Mouse (Mus musculus) hindbrain, embryonic 10.5 days (tissue): ENCODE results near the gene H2-M11. TPM values are rescaled to one million over a fixed set of nuclear protein-coding genes. Genes with fewer than 3 reads are reported as not detected.

Source experiments
- DNase-seq: peaks from one replicate; pipeline ENCODE4 v3.0.0-alpha.2; 2017; ENCODE audit warnings: low spot score
- H3K27ac ChIP-seq: fragments of 300-500 bp; sonication (generic); 2 replicates; pipeline ENCODE4 v1.5.1; 2016; ENCODE audit warnings: mild to moderate bottlenecking, moderate library complexity
- H3K27me3 ChIP-seq: fragments of 300-500 bp; sonication (generic); 2 replicates; pipeline ENCODE4 v1.6.1; 2016; ENCODE audit warnings: mild to moderate bottlenecking; ENCODE audit not compliant: poor library complexity, insufficient read depth, severe bottlenecking
- H3K36me3 ChIP-seq: fragments of 300-500 bp; sonication (generic); 2 replicates; pipeline ENCODE4 v1.6.1; 2016; ENCODE audit warnings: mild to moderate bottlenecking, moderate library complexity
- H3K4me1 ChIP-seq: fragments of 300-500 bp; sonication (generic); replicated peaks from 2 replicates; pipeline ENCODE4 v1.6.1; 2016; ENCODE audit warnings: mild to moderate bottlenecking
- H3K4me3 ChIP-seq: fragments of 300-500 bp; sonication (generic); 2 replicates; pipeline ENCODE4 v1.5.1; 2016; ENCODE audit warnings: mild to moderate bottlenecking, moderate library complexity
- H3K9me3 ChIP-seq: fragments of 300-500 bp; sonication (generic); 2 replicates; pipeline ENCODE4 v1.6.1; 2016; ENCODE audit warnings: mild to moderate bottlenecking, moderate library complexity
- WGBS: fragments of 180-500 bp; shearing (Covaris S2); methylation state at CpG from one replicate; pipeline ENCODE4 v1.1.7; 2016; 5-methylcytosine and 5-hydroxymethylcytosine counted together
- polyA plus RNA-seq: library from polyadenylated mRNA; unstranded; fragments of >200 nt; fragmentation: Nextera tagmentation; extraction: Ambion mirVana; gene quantifications from 2 replicates; pipeline ENCODE4 v1.2.1, GENCODE M21; 2016

H2-M11 gene
- polyA plus RNA-seq = not detected in 2 replicates

- H3K4me1 ChIP-seq = no peaks in the 10 kb centered on the region
- no peak for DNase-seq
- H3K9me3 ChIP-seq = no peaks in the 10 kb centered on the region
- WGBS = 76% methylated on average over 3 of the region's 3 CpGs
- no peak within 1 kb of the TSS for H3K4me3 ChIP-seq
- no peaks in the 10 kb centered on the region for H3K36me3 ChIP-seq
- no peaks in the 10 kb centered on the region for H3K27me3 ChIP-seq
- H3K27ac ChIP-seq = no peak within 1 kb of the TSS
Observed at GRCm38 (mm10) chr17:36546775-36547174, at the start of gene H2-M11. Gene H2-M11, plus strand, starts transcription at chr17:36547075.

- 64% methylated on average over 1 of the region's 1 CpGs for WGBS
Observed at GRCm38 (mm10) chr17:36500435-36500834, 46.4 kb upstream of the H2-M11 start.

GRCm38 (mm10) chr17:36503910-36504309, 43.0 kb upstream of the H2-M11 start:
- Histone ChIP-seq H3K27me3 (no peaks in the 10 kb centered on the region), H3K4me1 (no peaks in the 10 kb centered on the region), H3K27ac (no peak overlapping the region), H3K36me3 (no peaks in the 10 kb centered on the region), H3K9me3 (no peaks in the 10 kb centered on the region), H3K4me3 (no peak overlapping the region)
- DNase-seq = no peak

More at GRCm38 (mm10) chr17:36500435-36500834, 46.4 kb upstream of the H2-M11 start:
- no peak for DNase-seq
- Histone ChIP-seq H3K36me3 (no peaks in the 10 kb centered on the region), H3K9me3 (no peaks in the 10 kb centered on the region), H3K27ac (no peak overlapping the region), H3K4me3 (no peak overlapping the region), H3K4me1 (no peaks in the 10 kb centered on the region), H3K27me3 (no peaks in the 10 kb centered on the region)

Other genes starting within 250 kb of the H2-M11 start
- not detected in 2 replicates for gene H2-M10.1, start 220.9 kb upstream of the H2-M11 start, polyA plus RNA-seq
- not detected in 2 replicates for gene H2-M10.3, start 178.7 kb upstream of the H2-M11 start, polyA plus RNA-seq
- gene H2-M10.4, start 84.7 kb upstream of the H2-M11 start, polyA plus RNA-seq = not detected in 2 replicates
- gene H2-M9, start 95.6 kb downstream of the H2-M11 start, polyA plus RNA-seq = not detected in 2 replicates
- not detected in 2 replicates for gene H2-M1, start 125.1 kb downstream of the H2-M11 start, polyA plus RNA-seq
- gene H2-M10.5, start 225.8 kb downstream of the H2-M11 start, polyA plus RNA-seq = not detected in 2 replicates